Mouse (Mus musculus) ovary, postnatal 14 days (tissue): ENCODE measurements around the gene Rsl1.
"Not testable (repeated sequence)": the region's sequence is repeated elsewhere in the genome, so short reads cannot be mapped to it uniquely, and the experiment has no call there.

Source experiments
- DNase-seq: peaks from one replicate; pipeline ENCODE4 v3.0.0; 2022; ENCODE audit warnings: low spot score

Gene Rsl1

DNA sequence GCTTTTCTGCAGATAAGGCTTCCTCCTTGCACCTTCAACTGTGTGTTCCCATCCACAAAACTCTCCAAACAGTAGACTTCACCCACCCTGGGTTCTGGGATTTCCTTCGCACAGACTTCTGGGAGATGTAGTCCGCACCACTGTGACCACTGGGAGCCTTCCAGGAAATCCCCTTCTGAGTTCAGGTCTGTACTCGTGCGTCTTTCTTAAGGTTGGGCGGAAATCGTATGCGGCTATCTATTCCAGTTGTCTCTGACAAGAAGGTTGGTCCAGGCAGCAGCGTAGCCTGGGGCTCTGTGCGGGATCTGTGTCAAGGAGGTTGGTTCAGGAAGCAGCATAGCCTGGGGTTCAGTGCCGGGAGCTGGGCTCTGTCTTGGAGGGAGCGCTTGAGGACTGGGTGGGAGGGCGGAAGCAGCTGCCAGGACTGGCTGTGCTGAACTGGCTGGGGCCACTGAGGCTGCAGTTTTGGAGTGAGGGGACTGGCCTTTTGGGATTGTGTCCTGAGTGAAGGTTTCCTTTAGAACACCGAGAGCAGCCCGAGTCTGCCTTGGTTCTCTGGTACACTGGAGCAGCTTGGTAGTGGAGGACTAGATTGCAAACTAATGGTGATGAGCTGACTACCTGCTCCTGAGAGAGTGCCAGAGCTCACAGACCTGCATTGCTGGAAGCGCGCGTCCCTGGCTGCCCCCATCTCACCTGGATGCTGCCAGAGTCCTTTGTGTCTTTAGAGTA, at the start of gene Rsl1:
Rsl1 (plus strand) TSS at position 192 of the 732 bp plus-strand sequence.
- DNase-seq: peak; percentile 58

- DNase-seq: no peak
Measured at GRCm38 (mm10) chr13:67124460-67124859, 48.5 kb upstream of the Rsl1 start.

GRCm38 (mm10) chr13:67127507-67127906, 45.5 kb upstream of the Rsl1 start:
- not testable (repeated sequence) for DNase-seq

GRCm38 (mm10) chr13:67128038-67128721, 44.8 kb upstream of the Rsl1 start:
- peak; percentile 68 for DNase-seq

- DNase-seq: not testable (repeated sequence)
Measured at GRCm38 (mm10) chr13:67166122-67166521, 6.9 kb upstream of the Rsl1 start.

DNA sequence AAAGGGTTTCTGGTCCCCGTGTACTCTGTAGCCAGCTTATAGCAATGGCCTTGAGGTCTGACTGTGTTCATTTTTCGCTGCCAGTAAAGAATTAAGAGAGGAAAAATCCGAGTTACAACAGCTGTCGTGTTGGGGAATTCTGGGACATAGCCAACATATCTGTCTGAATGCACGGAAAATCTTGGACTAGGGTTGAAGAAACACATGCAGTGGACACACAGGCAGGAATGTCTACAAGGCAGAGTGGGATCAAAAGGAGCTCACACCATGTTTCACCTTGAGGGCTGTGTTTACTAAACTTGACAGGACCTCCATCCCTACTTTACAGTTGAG, 707 bp downstream of the Rsl1 start:
- DNase-seq: no peak

GRCm38 (mm10) chr13:67194340-67194894, 21.4 kb downstream of the Rsl1 start, which contains the start of gene Zfp455:
TSS of gene Zfp455 (plus strand) at chr13:67194506.
- DNase-seq: peak; percentile 46

DNA sequence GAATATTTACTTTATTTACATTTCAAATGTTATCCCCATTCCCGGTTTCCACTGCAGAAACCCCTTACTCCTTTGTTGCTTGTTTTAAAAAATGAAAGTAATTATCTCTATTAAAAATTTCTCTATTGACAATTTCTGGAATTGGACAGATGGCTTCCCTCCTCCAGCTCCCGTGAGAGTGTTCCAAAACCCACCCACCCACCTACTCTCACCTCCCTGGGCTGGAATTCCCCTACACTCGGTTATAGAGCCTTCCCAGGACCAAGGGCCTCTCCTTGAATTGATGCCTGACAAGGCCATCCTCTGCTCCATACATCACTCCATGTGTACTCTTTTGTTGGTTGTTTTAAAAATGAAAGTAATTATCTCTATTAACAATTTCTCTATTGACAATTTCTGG, 28.7 kb downstream of the Rsl1 start:
- DNase-seq: no peak

DNA sequence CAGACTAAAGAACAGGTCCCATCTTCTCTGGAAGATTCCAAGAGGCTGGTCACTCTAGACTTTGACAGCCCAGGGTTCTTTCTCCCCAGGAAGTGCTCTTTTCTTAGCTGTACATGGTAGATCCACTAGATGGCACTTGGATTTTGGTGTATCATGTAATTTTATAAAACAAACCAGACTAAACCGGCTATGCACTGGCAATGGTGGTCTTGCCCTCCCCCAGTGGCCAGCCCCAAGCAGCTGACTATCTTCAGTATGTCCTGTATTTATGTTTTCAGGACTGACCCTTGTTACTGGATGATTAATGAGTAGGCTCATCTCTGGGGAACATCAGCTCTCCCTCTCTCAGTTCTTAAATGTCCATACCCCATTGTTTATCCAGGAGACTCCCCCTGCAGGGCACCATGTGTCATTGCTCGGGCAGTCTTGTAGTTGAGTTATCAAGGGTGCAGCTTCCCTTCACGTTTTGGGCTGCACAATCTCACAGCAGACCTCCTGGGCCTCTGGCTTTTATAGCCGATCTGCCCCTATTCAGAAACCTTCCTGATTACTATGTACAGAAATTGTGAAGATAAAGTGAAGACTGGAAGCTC, 41.1 kb downstream of the Rsl1 start:
- DNase-seq: no peak
